Mouse (Mus musculus): ENCODE data around the gene March4.

DNA sequence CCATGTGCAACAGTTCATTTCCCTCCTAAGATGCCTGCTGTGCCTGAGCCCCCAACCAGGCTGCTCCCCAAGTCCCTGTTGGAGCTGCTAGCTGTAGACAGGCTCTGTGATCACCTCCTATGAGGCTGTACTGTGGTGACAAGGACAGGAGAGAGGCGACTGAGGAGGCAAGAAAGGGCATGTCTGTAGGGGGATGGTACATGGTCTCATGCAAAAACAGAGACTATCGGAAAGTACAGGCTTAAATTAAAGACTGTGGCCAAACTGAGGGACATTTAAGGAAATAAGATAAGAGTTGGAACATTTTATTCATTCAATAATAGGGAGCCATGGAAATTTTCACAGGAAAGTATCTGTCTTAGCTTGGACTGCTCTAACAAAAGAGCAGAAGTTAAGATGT lies 29.1 kb downstream of the March4 start:
- TF ChIP-seq POLR2A (IDR thresholded peaks at IDR 0.05; ENCODE audit: extremely low read depth, insufficient read depth, low read length), result no peak
- no peak for TF ChIP-seq CTCF (IDR thresholded peaks at IDR 0.05; ENCODE audit: low read depth, low read length)
